Mouse (Mus musculus): Measurements from ENCODE around the gene Fam240a. TPM values are rescaled to one million over a fixed set of nuclear protein-coding genes. Genes with fewer than 3 reads are reported as not detected.
A peak's percentile ranks its signal among the peaks of the same experiment; 100 is the strongest.

Gene Fam240a
- polyA plus RNA-seq, 1 experiment: not detected

- TF ChIP-seq CTCF (IDR thresholded peaks at IDR 0.05; ENCODE audit: control insufficient read depth, insufficient read depth, low read length) (no peak), POLR2A (IDR thresholded peaks at IDR 0.05; ENCODE audit: borderline replicate concordance, control insufficient read depth, low read depth, low read length) (no peak)
Observed at GRCm38 (mm10) chr9:110873681-110874659, 42.7 kb downstream of the Fam240a start.

GRCm38 (mm10) chr9:110871030-110871429 is 45.6 kb downstream of the Fam240a start:
- WGBS: 11% methylated on average over 7 of the region's 7 CpGs
- no peak for TF ChIP-seq POLR2A (IDR thresholded peaks at IDR 0.05; ENCODE audit: borderline replicate concordance, control insufficient read depth, low read depth, low read length)
- TF ChIP-seq CTCF (IDR thresholded peaks at IDR 0.05; ENCODE audit: control insufficient read depth, insufficient read depth, low read length): peak; percentile 52
- Histone ChIP-seq H3K4me1 (ENCODE audit: control insufficient read depth, insufficient read depth, low read length) (no peaks in the 10 kb centered on the region), H3K4me3 (replicated peaks; ENCODE audit: control insufficient read depth, low read depth, low read length) (no peak overlapping the region), H3K27ac (ENCODE audit: control insufficient read depth, insufficient read depth, low read depth, low read length, poor library complexity) (no peak overlapping the region)

More at GRCm38 (mm10) chr9:110873681-110874659, 42.7 kb downstream of the Fam240a start:
- Histone ChIP-seq H3K4me1 (ENCODE audit: control insufficient read depth, insufficient read depth, low read length) (no peaks in the 10 kb centered on the region), H3K27ac (ENCODE audit: control insufficient read depth, insufficient read depth, low read depth, low read length, poor library complexity) (no peak overlapping the region), H3K4me3 (replicated peaks; ENCODE audit: control insufficient read depth, low read depth, low read length) (no peak overlapping the region)
- WGBS: 26% methylated on average over 40 of the region's 40 CpGs

Other genes starting within 250 kb of the Fam240a start
- 2.2 and 4.2 TPM in 2 replicates for gene Myl3, start 175.0 kb downstream of the Fam240a start, polyA plus RNA-seq (2011; ENCODE audit: insufficient read depth, insufficient read length, low replicate concordance, missing spikeins)
- 9.1 and 10.1 TPM in 2 replicates for gene Pth1r, start 169.7 kb downstream of the Fam240a start, polyA plus RNA-seq (2011; ENCODE audit: insufficient read depth, insufficient read length, low replicate concordance, missing spikeins)
- not detected in 2 replicates for gene Prss42, start 118.7 kb downstream of the Fam240a start, polyA plus RNA-seq (2011; ENCODE audit: insufficient read depth, insufficient read length, low replicate concordance, missing spikeins)
- gene Prss44, start 102.9 kb downstream of the Fam240a start, polyA plus RNA-seq (2011; ENCODE audit: insufficient read depth, insufficient read length, low replicate concordance, missing spikeins): not detected in 2 replicates
- gene Prss43, start 90.2 kb downstream of the Fam240a start, polyA plus RNA-seq (2011; ENCODE audit: insufficient read depth, insufficient read length, low replicate concordance, missing spikeins): not detected in 2 replicates
- gene Prss45, start 82.3 kb downstream of the Fam240a start, polyA plus RNA-seq (2011; ENCODE audit: insufficient read depth, insufficient read length, low replicate concordance, missing spikeins): not detected in 2 replicates
- gene Prss46, start 72.4 kb downstream of the Fam240a start, polyA plus RNA-seq (2011; ENCODE audit: insufficient read depth, insufficient read length, low replicate concordance, missing spikeins): not detected in 2 replicates
- 5.1 and 6.9 TPM in 2 replicates for gene Prss50, start 58.9 kb downstream of the Fam240a start, polyA plus RNA-seq (2011; ENCODE audit: insufficient read depth, insufficient read length, low replicate concordance, missing spikeins)
- 5.3 and 8.5 TPM in 2 replicates for gene Als2cl, start 37.0 kb downstream of the Fam240a start, polyA plus RNA-seq (2011; ENCODE audit: insufficient read depth, insufficient read length, low replicate concordance, missing spikeins)
- 0.81 and 1.2 TPM in 2 replicates for gene Tmie, start 36.7 kb downstream of the Fam240a start, polyA plus RNA-seq (2011; ENCODE audit: insufficient read depth, insufficient read length, low replicate concordance, missing spikeins)
- 46.1 TPM in 1 of 2 replicates, not detected in the other for gene Tdgf1, start 29.3 kb upstream of the Fam240a start, polyA plus RNA-seq (2011; ENCODE audit: insufficient read depth, insufficient read length, low replicate concordance, missing spikeins)
- gene Lrrc2, start 34.7 kb upstream of the Fam240a start, polyA plus RNA-seq (2011; ENCODE audit: insufficient read depth, insufficient read length, low replicate concordance, missing spikeins): 2.5 TPM in 1 of 2 replicates, not detected in the other
- gene Rtp3, start 73.7 kb upstream of the Fam240a start, polyA plus RNA-seq (2011; ENCODE audit: insufficient read depth, insufficient read length, low replicate concordance, missing spikeins): 0.75 and 0.93 TPM in 2 replicates
- 633 and 1,953 TPM in 2 replicates for gene Ltf, start 102.4 kb upstream of the Fam240a start, polyA plus RNA-seq (2011; ENCODE audit: insufficient read depth, insufficient read length, low replicate concordance, missing spikeins)
- 9.2 and 10.4 TPM in 2 replicates for gene Ccrl2, start 140.7 kb upstream of the Fam240a start, polyA plus RNA-seq (2011; ENCODE audit: insufficient read depth, insufficient read length, low replicate concordance, missing spikeins)
- gene Lrrfip2, start 200.7 kb upstream of the Fam240a start, polyA plus RNA-seq (2011; ENCODE audit: insufficient read depth, insufficient read length, low replicate concordance, missing spikeins): 48.1 and 88.3 TPM in 2 replicates